Mouse (Mus musculus) intestine, embryonic 15.5 days (tissue): ENCODE measurements around the gene Gm10135. TPM values are rescaled to one million over a fixed set of nuclear protein-coding genes. Genes with fewer than 3 reads are reported as not detected.

Experiments used
- polyA plus RNA-seq: library from polyadenylated mRNA; unstranded; fragments of >200 nt; fragmentation: Nextera tagmentation; extraction: Ambion mirVana; gene quantifications from 2 replicates; pipeline ENCODE4 v1.2.1, GENCODE M21; 2015

Gene Gm10135
- polyA plus RNA-seq, 1 experiment from 2014 or later, result not detected

Other genes starting within 250 kb of the Gm10135 start
- 0.39 and 0.57 TPM in 2 replicates for gene Txk, start 221.9 kb downstream of the Gm10135 start, polyA plus RNA-seq
- gene Tec, start 106.2 kb downstream of the Gm10135 start, polyA plus RNA-seq, result 12.8 and 13.0 TPM in 2 replicates
- gene Slain2, start 60.4 kb downstream of the Gm10135 start, polyA plus RNA-seq, result 11.9 and 12.9 TPM in 2 replicates
- 10.4 and 12.4 TPM in 2 replicates for gene Slc10a4, start 32.2 kb upstream of the Gm10135 start, polyA plus RNA-seq